Mouse (Mus musculus): ENCODE results near the gene Dnm3. TPM values are rescaled to one million over a fixed set of nuclear protein-coding genes. Genes with fewer than 3 reads are reported as not detected.

The Dnm3 gene
- polyA plus RNA-seq, 1 experiment = 3.0 TPM

GRCm38 (mm10) chr1:162074626-162075410, 403.0 kb downstream of the Dnm3 start:
- TF ChIP-seq E2F4 (IDR thresholded peaks at IDR 0.05; ENCODE audit: insufficient read depth) = no peak
- no peak for TF ChIP-seq TCF12 (IDR thresholded peaks at IDR 0.05; ENCODE audit: insufficient read depth, poor library complexity, severe bottlenecking)
- TF ChIP-seq POLR2A (IDR thresholded peaks at IDR 0.05; ENCODE audit: insufficient read length, low read depth) = no peak
- TF ChIP-seq CEBPB (IDR thresholded peaks at IDR 0.05; ENCODE audit: insufficient read depth, poor library complexity, severe bottlenecking) = no peak
- TF ChIP-seq REST (IDR thresholded peaks at IDR 0.05; ENCODE audit: insufficient read depth, insufficient read length) = no peak
- TF ChIP-seq MYOD1 (IDR thresholded peaks at IDR 0.05; ENCODE audit: control insufficient read depth in 1 of 3, insufficient read length in 2 of 3, low read depth in 2 of 3) = no peak
- TF ChIP-seq SRF (IDR thresholded peaks at IDR 0.05; ENCODE audit: control insufficient read depth, insufficient read length, low read depth) = no peak
- no peak for TF ChIP-seq MYOG (IDR thresholded peaks at IDR 0.05; ENCODE audit: control insufficient read depth in 1 of 3, insufficient read depth in 1 of 3, insufficient read length in 2 of 3, low read depth in 2 of 3)
- no peak for TF ChIP-seq MAX (IDR thresholded peaks at IDR 0.05; ENCODE audit: low read depth)
- TF ChIP-seq USF1 (IDR thresholded peaks at IDR 0.05; ENCODE audit: low read depth) = no peak
- no peak overlapping the region for H3ac ChIP-seq (ENCODE audit: control insufficient read depth, insufficient read length)
- H3K27me3 ChIP-seq (ENCODE audit: control insufficient read depth, insufficient read depth, insufficient read length) = no peaks in the 10 kb centered on the region
- no peaks in the 10 kb centered on the region for H3K79me2 ChIP-seq (ENCODE audit: control insufficient read depth, insufficient read depth)
- H3K4me2 ChIP-seq (ENCODE audit: low read depth) = peak overlapping the region; percentile 70
- no peaks in the 10 kb centered on the region for H3K36me3 ChIP-seq (ENCODE audit: control insufficient read depth, insufficient read depth)
- H3K4me3 ChIP-seq = no peak overlapping the region

- H3K4me3 ChIP-seq = no peak overlapping the region
- TF ChIP-seq MYOG (IDR thresholded peaks at IDR 0.05; ENCODE audit: control insufficient read depth in 1 of 3, insufficient read depth in 1 of 3, insufficient read length in 2 of 3, low read depth in 2 of 3) (no peak), POLR2A (IDR thresholded peaks at IDR 0.05; ENCODE audit: insufficient read length, low read depth) (no peak), SRF (IDR thresholded peaks at IDR 0.05; ENCODE audit: control insufficient read depth, insufficient read length, low read depth) (no peak), CEBPB (IDR thresholded peaks at IDR 0.05; ENCODE audit: insufficient read depth, poor library complexity, severe bottlenecking) (no peak), REST (IDR thresholded peaks at IDR 0.05; ENCODE audit: insufficient read depth, insufficient read length) (no peak), MYOD1 (IDR thresholded peaks at IDR 0.05; ENCODE audit: control insufficient read depth in 1 of 3, insufficient read length in 2 of 3, low read depth in 2 of 3) (no peak), POLR2AphosphoS2 (IDR thresholded peaks at IDR 0.05; ENCODE audit: insufficient read length, low read depth) (no peak), E2F4 (IDR thresholded peaks at IDR 0.05; ENCODE audit: insufficient read depth) (no peak), TCF12 (IDR thresholded peaks at IDR 0.05; ENCODE audit: insufficient read depth, poor library complexity, severe bottlenecking) (no peak)
- H3ac ChIP-seq (ENCODE audit: control insufficient read depth, insufficient read length) = no peak overlapping the region
- no peak overlapping the region for H3K4me2 ChIP-seq (ENCODE audit: low read depth)
- no peaks in the 10 kb centered on the region for H3K36me3 ChIP-seq (ENCODE audit: control insufficient read depth, insufficient read depth)
- H3K27me3 ChIP-seq (ENCODE audit: control insufficient read depth, insufficient read depth, insufficient read length) = no peaks in the 10 kb centered on the region
- H3K79me2 ChIP-seq (ENCODE audit: control insufficient read depth, insufficient read depth) = no peaks in the 10 kb centered on the region
Observed at GRCm38 (mm10) chr1:162072917-162073578, 404.8 kb downstream of the Dnm3 start.

- Histone ChIP-seq H3K4me2 (ENCODE audit: low read depth) (no peak overlapping the region), H3K36me3 (ENCODE audit: control insufficient read depth, insufficient read depth) (no peaks in the 10 kb centered on the region), H3ac (ENCODE audit: control insufficient read depth, insufficient read length) (no peak overlapping the region), H3K79me2 (ENCODE audit: control insufficient read depth, insufficient read depth) (no peaks in the 10 kb centered on the region), H3K27me3 (ENCODE audit: control insufficient read depth, insufficient read depth, insufficient read length) (no peaks in the 10 kb centered on the region), H3K4me3 (no peak overlapping the region)
- no peak for TF ChIP-seq TCF3 (IDR thresholded peaks at IDR 0.05; ENCODE audit: insufficient read length, low read depth)
- TF ChIP-seq SRF (IDR thresholded peaks at IDR 0.05; ENCODE audit: control insufficient read depth, insufficient read length, low read depth) = no peak
- no peak for TF ChIP-seq POLR2AphosphoS2 (IDR thresholded peaks at IDR 0.05; ENCODE audit: insufficient read length, low read depth)
- no peak for TF ChIP-seq MYOG (IDR thresholded peaks at IDR 0.05; ENCODE audit: control insufficient read depth in 1 of 3, insufficient read depth in 1 of 3, insufficient read length in 2 of 3, low read depth in 2 of 3)
- TF ChIP-seq CEBPB (IDR thresholded peaks at IDR 0.05; ENCODE audit: insufficient read depth, poor library complexity, severe bottlenecking) = no peak
- no peak for TF ChIP-seq TCF12 (IDR thresholded peaks at IDR 0.05; ENCODE audit: insufficient read depth, poor library complexity, severe bottlenecking)
- no peak for TF ChIP-seq REST (IDR thresholded peaks at IDR 0.05; ENCODE audit: insufficient read depth, insufficient read length)
- TF ChIP-seq USF1 (IDR thresholded peaks at IDR 0.05; ENCODE audit: low read depth) = no peak
- TF ChIP-seq E2F4 (IDR thresholded peaks at IDR 0.05; ENCODE audit: insufficient read depth) = no peak
- TF ChIP-seq MYOD1 (IDR thresholded peaks at IDR 0.05; ENCODE audit: control insufficient read depth in 1 of 3, insufficient read length in 2 of 3, low read depth in 2 of 3) = no peak
Observed at GRCm38 (mm10) chr1:162053608-162054007, 424.2 kb downstream of the Dnm3 start.

- no peak overlapping the region for H3ac ChIP-seq (ENCODE audit: control insufficient read depth, insufficient read length)
- H3K36me3 ChIP-seq (ENCODE audit: control insufficient read depth, insufficient read depth) = no peaks in the 10 kb centered on the region
- H3K79me2 ChIP-seq (ENCODE audit: control insufficient read depth, insufficient read depth) = no peaks in the 10 kb centered on the region
- no peak overlapping the region for H3K4me3 ChIP-seq
- H3K27me3 ChIP-seq (ENCODE audit: control insufficient read depth, insufficient read depth, insufficient read length) = no peaks in the 10 kb centered on the region
- no peak for TF ChIP-seq TCF12 (IDR thresholded peaks at IDR 0.05; ENCODE audit: insufficient read depth, poor library complexity, severe bottlenecking)
- no peak for TF ChIP-seq TCF3 (IDR thresholded peaks at IDR 0.05; ENCODE audit: insufficient read length, low read depth)
- no peak for TF ChIP-seq USF1 (IDR thresholded peaks at IDR 0.05; ENCODE audit: low read depth)
- TF ChIP-seq REST (IDR thresholded peaks at IDR 0.05; ENCODE audit: insufficient read depth, insufficient read length) = no peak
- no peak for TF ChIP-seq E2F4 (IDR thresholded peaks at IDR 0.05; ENCODE audit: insufficient read depth)
- TF ChIP-seq MYOG (IDR thresholded peaks at IDR 0.05; ENCODE audit: control insufficient read depth in 1 of 3, insufficient read depth in 1 of 3, insufficient read length in 2 of 3, low read depth in 2 of 3) = no peak
- no peak for TF ChIP-seq MYOD1 (IDR thresholded peaks at IDR 0.05; ENCODE audit: control insufficient read depth in 1 of 3, insufficient read length in 2 of 3, low read depth in 2 of 3)
- no peak for TF ChIP-seq MAX (IDR thresholded peaks at IDR 0.05; ENCODE audit: low read depth)
- no peak for TF ChIP-seq POLR2AphosphoS2 (IDR thresholded peaks at IDR 0.05; ENCODE audit: insufficient read length, low read depth)
- no peak for TF ChIP-seq SRF (IDR thresholded peaks at IDR 0.05; ENCODE audit: control insufficient read depth, insufficient read length, low read depth)
- no peak for TF ChIP-seq CEBPB (IDR thresholded peaks at IDR 0.05; ENCODE audit: insufficient read depth, poor library complexity, severe bottlenecking)
- TF ChIP-seq POLR2A (IDR thresholded peaks at IDR 0.05; ENCODE audit: insufficient read length, low read depth) = no peak
- H3K4me2 ChIP-seq (ENCODE audit: low read depth) = no peak overlapping the region
Observed at GRCm38 (mm10) chr1:162053186-162053585, 424.6 kb downstream of the Dnm3 start.
